Mouse (Mus musculus): ENCODE measurements around the gene Tor4a. TPM values are rescaled to one million over a fixed set of nuclear protein-coding genes. Genes with fewer than 3 reads are reported as not detected.

Gene Tor4a
- total and polyA plus RNA-seq, 3 experiments: 12.6 to 20.4 (median 15.3) TPM

GRCm38 (mm10) chr2:25181891-25182397, 14.7 kb downstream of the Tor4a start (continued):
- TF ChIP-seq KAT2A (IDR thresholded peaks at IDR 0.05; ENCODE audit: insufficient replicate concordance, low read length) (no peak), JUN (IDR thresholded peaks at IDR 0.05; ENCODE audit: insufficient read depth, low read depth, low read length) (no peak), ELF1 (IDR thresholded peaks at IDR 0.05; ENCODE audit: low read depth, low read length) (no peak), MAFK (IDR thresholded peaks at IDR 0.05; ENCODE audit: insufficient replicate concordance, low read length) (no peak), MXI1 (IDR thresholded peaks at IDR 0.05; ENCODE audit: low read depth, low read length) (peak; percentile 56), BHLHE40 (IDR thresholded peaks at IDR 0.05; ENCODE audit: low read depth, low read length) (peak; percentile 38; the same call in 1 of the 2 replicates), TCF12 (IDR thresholded peaks at IDR 0.05; ENCODE audit: low read depth, low read length) (no peak)

GRCm38 (mm10) chr2:25180973-25181890, 15.5 kb downstream of the Tor4a start:
- H3K9ac ChIP-seq (ENCODE audit: insufficient read depth, low read depth): peak overlapping the region; percentile 50
- H3K4me2 ChIP-seq (ENCODE audit: insufficient read depth, low read depth, poor library complexity, severe bottlenecking): peak overlapping the region; percentile 71
- in situ Hi-C loops (cut with MboI; ENCODE audit: low pct_ligation_motif_present, low pct_unique_long_range_greater_than_20kb, low sequenced_read_pairs) (no loop called here), dilution Hi-C loops (cut with MboI; ENCODE audit: extremely low pct_ligation_motif_present, extremely low pct_unique_long_range_greater_than_20kb, low sequenced_read_pairs) (no loop called here)
- H3K4me1 ChIP-seq (ENCODE audit: control insufficient read depth in 1 of 2, insufficient read depth in 2 of 2): peaks cover 15 to 38% of the 10 kb centered on the region in 2 experiments
- no peaks in the 10 kb centered on the region for H3K79me2 ChIP-seq (replicated peaks; ENCODE audit: control insufficient read depth, extremely low read depth, insufficient read depth, poor library complexity, severe bottlenecking)
- DNase-seq (ENCODE audit: extremely low read depth): no peak
- H3K9me3 ChIP-seq (replicated peaks; ENCODE audit: low read length): peaks cover 11% of the 10 kb centered on the region
- H3K36me3 ChIP-seq (replicated peaks in 1 of 2; ENCODE audit: control insufficient read depth in 1 of 2, insufficient read depth in 1 of 2, low read length in 1 of 2): no peaks in the 10 kb centered on the region
- peak overlapping the region; percentile 72 for H3K27ac ChIP-seq (ENCODE audit: insufficient read depth, low read depth)
- H3K4me3 ChIP-seq (replicated peaks in 1 of 3; ENCODE audit: low read depth in 2 of 3, low read length in 2 of 3, poor library complexity in 1 of 3): peak overlapping the region; percentile 41 to 70 (median 46)
- H3K27me3 ChIP-seq (replicated peaks): peaks cover 88% of the 10 kb centered on the region
- TF ChIP-seq POLR2A (IDR thresholded peaks at IDR 0.05; ENCODE audit: low read depth, low read length): no peak; the same call in 1 of the 2 replicates
- no peak for TF ChIP-seq JUN (IDR thresholded peaks at IDR 0.05; ENCODE audit: insufficient read depth, low read depth, low read length)
- TF ChIP-seq SMC3 (IDR thresholded peaks at IDR 0.05; ENCODE audit: low read depth, low read length): no peak
- no peak for TF ChIP-seq MAFK (IDR thresholded peaks at IDR 0.05; ENCODE audit: insufficient replicate concordance, low read length)
- TF ChIP-seq RCOR1 (conservative IDR thresholded peaks at IDR 0.05; ENCODE audit: low read depth, low read length): no peak
- peak in 1 of 2 experiments; percentile 43; a peak in 2 of 4 replicates for TF ChIP-seq CTCF (conservative IDR thresholded peaks at IDR 0.05 in 1 of 2, IDR thresholded peaks at IDR 0.05 in 1 of 2; ENCODE audit: low read depth in 2 of 2, low read length in 2 of 2)
- no peak for TF ChIP-seq ZMIZ1 (IDR thresholded peaks at IDR 0.05; ENCODE audit: low read depth, low read length)
- no peak for TF ChIP-seq ZC3H11A (IDR thresholded peaks at IDR 0.05; ENCODE audit: low read depth, low read length)
- TF ChIP-seq MAX (IDR thresholded peaks at IDR 0.05; ENCODE audit: low read length): no peak
- TF ChIP-seq ELF1 (IDR thresholded peaks at IDR 0.05; ENCODE audit: low read depth, low read length): no peak
- no peak for TF ChIP-seq JUND (conservative IDR thresholded peaks at IDR 0.05; ENCODE audit: low read depth, low read length)
- no peak for TF ChIP-seq TBP (conservative IDR thresholded peaks at IDR 0.05; ENCODE audit: low read depth, low read length)
- TF ChIP-seq CHD2 (IDR thresholded peaks at IDR 0.05; ENCODE audit: low read length): peak; percentile 64; the same call in 1 of the 2 replicates
- TF ChIP-seq IRF4 (IDR thresholded peaks at IDR 0.05; ENCODE audit: low read depth, low read length): peak; percentile 31; the same call in 1 of the 2 replicates
- 0 out of 2 replicates have a peak, but pooled peaks have one; percentile 12 for TF ChIP-seq MEF2A (IDR thresholded peaks at IDR 0.05; ENCODE audit: borderline replicate concordance, low read depth, low read length)
- no peak for TF ChIP-seq GABPA (IDR thresholded peaks at IDR 0.05; ENCODE audit: insufficient replicate concordance, low read depth, low read length)
- TF ChIP-seq MYC (IDR thresholded peaks at IDR 0.05; ENCODE audit: low read depth, low read length): no peak
- TF ChIP-seq POLR2AphosphoS2 (IDR thresholded peaks at IDR 0.05; ENCODE audit: low read depth, low read length): no peak
- TF ChIP-seq CHD1 (IDR thresholded peaks at IDR 0.05; ENCODE audit: low read depth, low read length): no peak
- no peak for TF ChIP-seq HCFC1 (IDR thresholded peaks at IDR 0.05; ENCODE audit: low read depth, low read length)
- no peak for TF ChIP-seq KAT2A (IDR thresholded peaks at IDR 0.05; ENCODE audit: insufficient replicate concordance, low read length)
- no peak for TF ChIP-seq ZNF384 (IDR thresholded peaks at IDR 0.05; ENCODE audit: low read depth, low read length)
- TF ChIP-seq MAZ (IDR thresholded peaks at IDR 0.05; ENCODE audit: low read depth, low read length): peak; percentile 32; the same call in 1 of the 2 replicates
- TF ChIP-seq E2F4 (IDR thresholded peaks at IDR 0.05; ENCODE audit: insufficient replicate concordance, low read depth, low read length): no peak
- TF ChIP-seq ZKSCAN1 (IDR thresholded peaks at IDR 0.05; ENCODE audit: borderline replicate concordance, low read depth, low read length): no peak
- TF ChIP-seq UBTF (IDR thresholded peaks at IDR 0.05; ENCODE audit: low read depth, low read length): peak; percentile 46; the same call in 1 of the 2 replicates
- TF ChIP-seq EP300 (IDR thresholded peaks at IDR 0.05; ENCODE audit: low read length): no peak
- TF ChIP-seq USF2 (conservative IDR thresholded peaks at IDR 0.05; ENCODE audit: low read depth, low read length): no peak
- peak; percentile 38; the same call in 1 of the 2 replicates for TF ChIP-seq NRF1 (IDR thresholded peaks at IDR 0.05; ENCODE audit: low read depth, low read length)
- TF ChIP-seq PAX5 (IDR thresholded peaks at IDR 0.05; ENCODE audit: low read length): no peak
- no peak for TF ChIP-seq USF1 (IDR thresholded peaks at IDR 0.05; ENCODE audit: low read depth, low read length)
